Mouse (Mus musculus): ENCODE results near the gene Gm44596.

Gm44596 gene

GRCm38 (mm10) chr6:128375192-128375591, at the start of gene Gm44596, which contains the start of gene Tex52:
Gene Gm44596, plus strand, starts transcription at chr6:128375503.
Gene Tex52, plus strand, starts transcription at chr6:128375456.
- DNase-seq (ENCODE audit: low read depth in 1 of 2, low spot score in 2 of 2) = no peak

GRCm38 (mm10) chr6:128334397-128335124, 40.7 kb upstream of the Gm44596 start:
- peak in 1 of 2 experiments; percentile 15 for DNase-seq (ENCODE audit: low read depth in 1 of 2, low spot score in 2 of 2)

DNA sequence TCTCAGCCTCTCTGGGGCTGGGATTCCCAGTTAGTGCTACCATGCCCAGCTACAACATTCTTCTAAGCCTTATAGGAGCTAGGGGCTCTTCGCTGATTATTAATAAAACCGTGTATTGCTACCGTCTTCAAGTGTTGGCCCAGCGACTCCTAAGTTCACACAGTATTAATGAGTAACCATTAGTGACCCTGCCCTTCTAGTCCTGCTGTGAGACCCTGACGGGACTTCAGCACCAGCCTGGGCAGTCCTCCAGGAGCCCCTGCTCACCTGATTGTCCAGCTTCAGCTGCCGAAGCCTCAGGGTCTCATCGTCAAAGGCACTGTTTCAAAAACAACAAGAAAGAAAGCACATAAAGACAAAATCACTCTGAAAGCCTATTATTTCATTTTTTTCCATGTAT, 37.8 kb upstream of the Gm44596 start:
- DNase-seq (ENCODE audit: low read depth in 1 of 2, low spot score in 2 of 2) = no peak

DNA sequence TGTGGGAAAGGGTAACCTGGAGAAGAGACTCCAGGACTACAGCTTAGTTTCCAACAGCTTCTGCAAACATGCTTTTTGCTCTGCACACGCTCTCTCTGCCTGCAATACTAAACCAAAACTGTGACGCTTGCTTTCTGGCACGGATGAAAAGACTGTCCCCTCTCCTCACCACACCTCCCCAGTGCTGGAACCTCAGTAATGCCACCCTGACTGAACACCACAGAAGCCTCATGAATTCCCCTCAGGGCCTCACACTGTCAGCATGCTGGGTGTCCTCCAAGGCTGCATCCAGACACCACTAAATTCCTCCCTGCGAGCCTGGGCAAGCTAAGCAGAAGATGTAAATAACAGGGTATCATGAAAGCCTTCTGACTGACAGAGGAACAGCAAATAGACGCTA, 36.4 kb upstream of the Gm44596 start:
- no peak for DNase-seq (ENCODE audit: low read depth in 1 of 2, low spot score in 2 of 2)

GRCm38 (mm10) chr6:128341956-128342723, 33.2 kb upstream of the Gm44596 start:
- no peak for DNase-seq (ENCODE audit: low read depth in 1 of 2, low spot score in 2 of 2)

GRCm38 (mm10) chr6:128345623-128346022, 29.7 kb upstream of the Gm44596 start:
- DNase-seq (ENCODE audit: low read depth in 1 of 2, low spot score in 2 of 2) = no peak

DNA sequence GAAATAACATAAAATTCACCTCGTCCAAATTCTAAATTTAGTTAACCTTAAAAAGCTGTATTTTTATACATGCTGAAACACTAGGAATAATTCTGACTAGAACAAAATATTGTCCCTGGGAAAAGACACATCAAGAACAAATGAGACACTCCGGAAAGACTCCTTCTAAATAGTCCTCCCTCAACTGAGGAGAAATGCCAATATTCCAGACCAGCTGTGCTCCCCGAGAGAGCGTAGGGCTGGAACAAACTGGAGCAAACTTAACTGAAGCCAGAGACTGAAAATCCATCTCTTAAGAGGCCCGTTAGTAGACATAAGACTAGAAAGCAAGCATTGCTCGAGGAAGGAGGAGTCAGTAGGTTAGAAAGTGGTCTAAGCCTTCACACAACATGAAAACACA, 28.5 kb upstream of the Gm44596 start:
- DNase-seq (ENCODE audit: low read depth in 1 of 2, low spot score in 2 of 2) = no peak

- no peak for DNase-seq (ENCODE audit: low read depth in 1 of 2, low spot score in 2 of 2)
Measured at GRCm38 (mm10) chr6:128349711-128350110, 25.6 kb upstream of the Gm44596 start.

- no peak for DNase-seq (ENCODE audit: low read depth in 1 of 2, low spot score in 2 of 2)
Measured at GRCm38 (mm10) chr6:128354140-128354539, 21.2 kb upstream of the Gm44596 start.

DNA sequence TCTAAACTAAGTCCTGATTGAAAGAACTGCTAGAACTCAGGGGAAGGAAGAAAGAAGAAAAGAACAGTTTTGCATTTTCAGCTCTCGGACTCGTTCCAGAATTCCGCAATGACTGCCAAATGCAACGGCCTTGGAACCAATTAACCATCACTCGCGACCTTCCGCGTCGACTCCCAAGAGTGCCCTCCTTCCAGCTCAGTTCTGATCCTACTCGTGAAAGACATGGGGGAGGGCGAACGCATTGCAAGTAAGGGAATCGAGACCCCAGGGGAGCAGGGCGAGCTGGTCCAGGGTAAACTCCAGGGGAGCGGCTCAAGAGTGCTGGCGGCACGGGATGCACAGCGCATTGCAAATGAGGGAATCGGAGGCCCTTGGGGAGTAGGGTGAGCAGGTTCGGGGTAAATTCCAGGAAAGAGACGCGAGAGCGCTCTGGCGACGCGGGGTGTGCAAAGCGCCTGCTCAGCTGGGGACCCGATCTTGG, 20.1 kb upstream of the Gm44596 start:
- no peak for DNase-seq (ENCODE audit: low read depth in 1 of 2, low spot score in 2 of 2)

GRCm38 (mm10) chr6:128355726-128356416, 19.4 kb upstream of the Gm44596 start, which contains the start of gene Tulp3:
Gene Tulp3, minus strand, starts transcription at chr6:128355851.
- peak; percentile 28 to 29 for DNase-seq (ENCODE audit: low read depth in 1 of 2, low spot score in 2 of 2)

DNA sequence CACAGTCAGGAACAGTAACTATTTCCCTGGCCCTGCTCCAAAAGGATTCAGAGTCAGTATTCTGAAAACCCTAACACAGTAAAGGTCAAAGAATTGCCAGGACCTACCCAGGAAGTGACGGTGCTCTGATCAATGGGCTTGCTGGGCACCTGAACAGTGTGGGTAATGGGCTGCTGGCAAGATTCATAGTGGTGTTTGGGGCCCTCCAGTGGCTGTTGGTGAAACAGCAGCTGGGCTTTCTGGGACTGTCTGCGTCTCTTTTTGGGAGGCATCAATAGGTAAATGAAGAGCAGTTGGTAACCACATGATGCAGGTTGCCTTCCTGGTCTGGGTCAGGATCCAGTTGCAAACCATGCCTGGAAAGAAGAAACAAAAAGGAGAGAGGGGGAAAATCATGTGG, 16.3 kb upstream of the Gm44596 start:
- no peak for DNase-seq (ENCODE audit: low read depth in 1 of 2, low spot score in 2 of 2)

GRCm38 (mm10) chr6:128361901-128362300, 13.4 kb upstream of the Gm44596 start:
- no peak for DNase-seq (ENCODE audit: low read depth in 1 of 2, low spot score in 2 of 2)

GRCm38 (mm10) chr6:128362381-128363006, 12.8 kb upstream of the Gm44596 start, which contains the start of the genes Rhno1 and Foxm1:
Gene Rhno1, minus strand, starts transcription at chr6:128362911.
Gene Foxm1, plus strand, starts transcription at chr6:128362967.
- DNase-seq (ENCODE audit: low read depth in 1 of 2, low spot score in 2 of 2) = peak in 1 of 2 experiments; percentile 67

- DNase-seq (ENCODE audit: low read depth in 1 of 2, low spot score in 2 of 2) = no peak
Measured at GRCm38 (mm10) chr6:128363007-128363825, 12.1 kb upstream of the Gm44596 start.

DNA sequence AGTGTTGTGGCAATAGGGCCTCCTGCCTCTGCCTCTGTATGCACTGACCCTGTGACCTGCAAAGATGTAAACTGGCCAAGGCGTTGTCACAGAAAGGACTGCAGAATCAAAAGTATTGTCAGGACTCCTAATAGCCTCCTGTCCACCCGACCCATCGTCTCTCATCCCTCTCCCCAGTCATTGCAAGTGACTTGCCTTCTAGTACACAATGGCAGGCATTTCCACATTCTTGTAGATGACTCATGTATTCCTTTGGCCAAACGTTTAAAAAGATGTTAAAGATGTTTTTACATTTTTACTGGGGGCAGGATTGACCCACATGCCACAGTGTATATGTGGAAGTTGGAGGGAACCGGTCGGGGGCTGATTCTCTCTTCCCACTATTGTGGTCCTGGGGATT, 10.6 kb upstream of the Gm44596 start:
- DNase-seq (ENCODE audit: low read depth in 1 of 2, low spot score in 2 of 2) = no peak

- no peak for DNase-seq (ENCODE audit: low read depth in 1 of 2, low spot score in 2 of 2)
Measured at GRCm38 (mm10) chr6:128366466-128366865, 8.8 kb upstream of the Gm44596 start.

GRCm38 (mm10) chr6:128370040-128370439, 5.3 kb upstream of the Gm44596 start:
- no peak for DNase-seq (ENCODE audit: low read depth in 1 of 2, low spot score in 2 of 2)

DNA sequence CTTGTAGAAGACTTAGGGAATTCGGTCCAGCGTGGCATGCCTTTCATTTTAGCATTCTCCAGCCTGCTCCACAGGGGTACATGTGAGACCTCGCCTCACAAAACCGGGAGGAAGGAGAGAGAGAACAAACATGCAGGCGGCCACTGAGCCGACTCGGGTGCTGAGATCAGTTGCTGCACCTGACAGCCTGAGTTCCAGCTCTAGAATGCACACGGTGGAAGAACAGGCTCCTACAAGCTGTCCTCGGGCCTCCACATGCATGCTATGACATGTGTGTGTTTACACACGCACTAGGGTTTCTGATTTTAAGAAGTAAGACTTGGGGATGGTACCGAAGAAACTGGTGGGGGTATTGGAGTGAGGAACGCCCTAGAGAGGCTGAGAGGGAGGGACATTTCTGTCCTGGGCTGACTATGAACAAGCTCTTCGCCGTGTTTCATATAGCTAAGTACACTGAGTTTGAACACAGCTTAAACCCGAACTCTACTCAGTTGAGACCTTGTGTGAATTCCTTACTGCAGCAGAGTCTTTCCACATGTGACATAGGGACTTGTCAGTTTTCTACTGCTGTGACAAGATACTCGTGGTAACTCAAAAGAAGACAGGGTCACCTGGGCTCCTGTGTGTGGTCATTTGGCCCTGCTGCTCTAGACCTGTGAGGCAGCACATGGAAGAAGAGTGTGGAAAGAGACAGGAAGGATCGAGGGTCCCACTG, 1.2 kb downstream of the Gm44596 start:
- DNase-seq (ENCODE audit: low read depth in 1 of 2, low spot score in 2 of 2) = no peak
